Mouse (Mus musculus): ENCODE data around the gene Zfp871.

- TF ChIP-seq POLR2A (IDR thresholded peaks at IDR 0.05; ENCODE audit: borderline replicate concordance, extremely low read depth, insufficient read depth, insufficient read length, poor library complexity, severe bottlenecking) (no peak), CTCF (IDR thresholded peaks at IDR 0.05; ENCODE audit: borderline replicate concordance, extremely low read depth, insufficient read depth, insufficient read length) (no peak)
These were observed 22.6 kb upstream of the Zfp871 start for GRCm38 (mm10) chr17:32810648-32811047.

Measured in brain, embryonic 14.5 days (tissue).